Mouse (Mus musculus) kidney, embryonic 15.5 days (tissue): Measurements from ENCODE around the gene Pde6c. TPM values are rescaled to one million over a fixed set of nuclear protein-coding genes. Genes with fewer than 3 reads are reported as not detected.

Experiments used
- ATAC-seq: fragments of 200-750 bp; cut with Nextera tagmentation; replicated peaks from 2 replicates; pipeline ENCODE4 v1.8.0; 2017; ENCODE audit warnings: moderate TSS enrichment; ENCODE audit not compliant: low FRiP score
- H3K27ac ChIP-seq: fragments of 300-500 bp; sonication (generic); 2 replicates; pipeline ENCODE4 v1.5.1; 2015; ENCODE audit warnings: mild to moderate bottlenecking, inconsistent platforms
- H3K27me3 ChIP-seq: fragments of 300-500 bp; sonication (generic); 2 replicates; pipeline ENCODE4 v1.6.1; 2015; ENCODE audit warnings: inconsistent platforms
- H3K36me3 ChIP-seq: fragments of 300-500 bp; sonication (generic); 2 replicates; pipeline ENCODE4 v1.6.1; 2015; ENCODE audit warnings: inconsistent platforms
- H3K4me1 ChIP-seq: fragments of 300-500 bp; sonication (generic); 2 replicates; pipeline ENCODE4 v1.6.1; 2015; ENCODE audit warnings: inconsistent platforms
- H3K4me2 ChIP-seq: fragments of 300-500 bp; sonication (generic); 2 replicates; pipeline ENCODE4 v1.6.1; 2015; ENCODE audit warnings: moderate library complexity, mild to moderate bottlenecking, inconsistent platforms
- H3K4me3 ChIP-seq: fragments of 300-500 bp; sonication (generic); replicated peaks from 2 replicates; pipeline ENCODE4 v1.5.1; 2015; ENCODE audit warnings: mild to moderate bottlenecking, inconsistent platforms
- H3K9ac ChIP-seq: fragments of 300-500 bp; sonication (generic); 2 replicates; pipeline ENCODE4 v1.6.1; 2015; ENCODE audit warnings: mild to moderate bottlenecking, inconsistent platforms
- H3K9me3 ChIP-seq: fragments of 300-500 bp; sonication (generic); replicated peaks from 2 replicates; pipeline ENCODE4 v1.6.1; 2016; ENCODE audit warnings: inconsistent platforms
- WGBS: fragments of 180-500 bp; shearing (Covaris S2); methylation state at CpG from one replicate; pipeline ENCODE4 v1.1.7; 2015; ENCODE audit warnings: mixed read lengths; 5-methylcytosine and 5-hydroxymethylcytosine counted together
- polyA plus RNA-seq: library from polyadenylated mRNA; unstranded; fragments of >200 nt; fragmentation: Nextera tagmentation; extraction: Ambion mirVana; gene quantifications from 2 replicates; pipeline ENCODE4 v1.2.1, GENCODE M21; 2015

The Pde6c gene
- polyA plus RNA-seq: 0.06 TPM in 1 of 2 replicates, not detected in the other

DNA sequence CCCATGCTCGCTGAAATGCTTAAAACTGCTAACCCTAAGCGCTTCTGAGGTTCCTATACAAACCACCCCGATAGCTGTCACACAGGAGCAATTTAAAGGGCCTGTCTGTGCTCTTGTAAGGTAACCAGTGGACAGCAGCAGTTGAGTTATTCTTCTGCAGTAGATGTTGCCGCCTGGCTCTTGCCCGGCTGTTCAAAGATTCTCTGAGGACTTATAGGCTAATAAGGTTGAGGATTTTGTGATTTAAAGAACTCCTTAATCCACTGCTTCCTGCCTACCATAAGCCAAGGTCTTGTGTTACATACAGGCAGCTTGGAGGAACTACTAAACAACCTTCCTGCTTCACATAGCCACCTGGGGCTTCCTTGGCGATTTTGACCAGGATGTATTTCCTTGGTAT is at the start of gene Pde6c:
Pde6c (plus strand) TSS at position 301 of the 400 bp plus-strand sequence.
- Histone ChIP-seq H3K27me3 (peaks cover 2% of the 10 kb centered on the region; the same call in 1 of the 2 replicates), H3K27ac (no peak within 1 kb of the TSS), H3K4me1 (no peaks in the 10 kb centered on the region), H3K4me3 (no peak within 1 kb of the TSS), H3K36me3 (no peaks in the 10 kb centered on the region), H3K9ac (no peak within 1 kb of the TSS), H3K4me2 (no peak within 1 kb of the TSS), H3K9me3 (no peaks in the 10 kb centered on the region)
- ATAC-seq: no peak
- 70% methylated on average over 6 of the region's 6 CpGs for WGBS

DNA sequence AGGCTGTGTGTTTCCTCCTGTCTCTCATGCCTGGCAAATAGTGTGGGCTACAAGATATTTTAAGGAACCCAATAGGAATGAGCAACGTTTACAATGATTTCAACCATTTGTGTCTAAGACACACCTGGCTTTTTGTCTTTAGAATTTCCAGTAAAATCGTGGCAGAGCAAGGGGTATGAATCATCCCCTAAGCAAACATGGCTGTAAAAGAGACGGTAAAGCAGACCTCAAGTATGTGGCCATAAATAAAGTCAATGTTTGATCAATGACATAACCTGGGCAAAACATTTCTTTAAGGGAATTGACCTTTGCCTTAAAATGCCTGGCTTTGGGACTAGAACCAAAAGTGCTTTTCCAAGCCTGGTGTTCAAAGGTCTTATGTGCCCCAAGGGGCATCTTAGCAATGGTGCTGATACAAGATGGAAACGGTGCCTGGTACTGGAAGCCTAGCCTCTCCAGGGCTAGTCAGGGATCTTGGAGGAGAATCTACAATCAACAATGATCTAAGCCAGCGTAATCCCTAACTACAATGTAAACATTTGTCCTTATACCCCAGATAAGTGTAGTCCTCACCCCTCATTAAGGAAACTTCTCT is 49.6 kb upstream of the Pde6c start:
- H3K9ac ChIP-seq: no peak overlapping the region
- H3K36me3 ChIP-seq: no peaks in the 10 kb centered on the region
- H3K4me1 ChIP-seq: 0 out of 2 replicates have a peak, but pooled peaks cover 2% of the 10 kb centered on the region
- 48% methylated on average over 5 of the region's 5 CpGs for WGBS
- H3K27ac ChIP-seq: no peak overlapping the region
- no peaks in the 10 kb centered on the region for H3K9me3 ChIP-seq
- H3K4me2 ChIP-seq: no peak overlapping the region
- H3K27me3 ChIP-seq: peaks cover 7% of the 10 kb centered on the region; the same call in 1 of the 2 replicates
- no peak for ATAC-seq
- no peak overlapping the region for H3K4me3 ChIP-seq

DNA sequence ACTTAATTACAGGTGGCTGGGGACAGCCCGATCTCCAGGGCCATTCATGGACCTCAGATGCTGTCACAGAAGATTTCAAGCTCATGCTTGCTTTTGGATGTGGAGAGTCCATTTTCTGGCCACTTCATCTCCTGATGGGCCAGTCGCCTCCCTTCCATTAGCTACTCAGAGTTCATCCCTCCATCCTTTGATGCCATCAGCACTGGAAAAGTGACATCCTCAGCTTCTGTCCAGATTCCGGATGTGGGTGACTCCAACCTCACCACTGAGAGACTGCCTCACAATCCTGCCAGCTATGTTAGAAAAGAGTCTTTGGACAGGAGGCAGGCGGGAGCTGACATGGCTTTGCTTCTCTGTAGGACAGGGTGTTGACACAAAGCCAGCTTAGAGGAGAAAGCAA is 46.7 kb upstream of the Pde6c start:
- H3K9me3 ChIP-seq: no peaks in the 10 kb centered on the region
- no peak for ATAC-seq
- no peak overlapping the region for H3K27ac ChIP-seq
- H3K36me3 ChIP-seq: no peaks in the 10 kb centered on the region
- WGBS: 84% methylated on average over 4 of the region's 4 CpGs
- H3K4me1 ChIP-seq: 0 out of 2 replicates have a peak, but pooled peaks cover 2% of the 10 kb centered on the region
- no peak overlapping the region for H3K4me3 ChIP-seq
- H3K27me3 ChIP-seq: peaks cover 7% of the 10 kb centered on the region; the same call in 1 of the 2 replicates
- no peak overlapping the region for H3K9ac ChIP-seq
- H3K4me2 ChIP-seq: no peak overlapping the region

DNA sequence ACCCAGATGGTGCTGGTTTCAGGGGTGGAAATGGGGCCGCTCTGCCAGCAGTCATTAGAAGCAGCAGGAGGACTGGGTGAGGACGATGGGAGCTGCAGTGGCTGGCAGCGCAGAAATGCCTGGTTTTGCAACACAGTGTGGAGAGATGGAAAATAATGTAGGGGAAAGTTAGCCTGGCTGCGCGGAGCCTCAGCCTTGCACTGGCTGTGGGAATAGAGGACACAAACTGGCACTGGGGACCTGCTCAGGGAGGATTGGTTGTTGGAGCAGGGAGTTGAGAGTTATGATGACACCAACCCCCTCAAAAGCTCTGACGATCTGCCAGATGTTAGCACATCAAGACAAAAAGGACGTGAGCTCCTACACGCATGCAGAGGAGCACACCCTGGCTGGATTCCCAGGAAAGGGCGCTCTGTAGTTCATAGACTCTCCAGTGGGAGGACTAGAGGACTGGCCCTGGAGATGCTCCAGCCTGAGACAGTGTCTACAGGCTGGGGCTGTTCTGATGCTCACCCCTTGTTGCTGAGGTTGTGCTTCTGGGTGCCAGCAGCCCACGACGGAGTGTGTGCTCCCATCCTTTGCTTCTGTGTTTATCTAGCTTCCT is 45.5 kb upstream of the Pde6c start:
- peaks cover 7% of the 10 kb centered on the region; the same call in 1 of the 2 replicates for H3K27me3 ChIP-seq
- H3K4me1 ChIP-seq: peaks cover 9% of the 10 kb centered on the region; the same call in 1 of the 2 replicates
- H3K4me3 ChIP-seq: no peak overlapping the region
- no peaks in the 10 kb centered on the region for H3K9me3 ChIP-seq
- H3K36me3 ChIP-seq: no peaks in the 10 kb centered on the region
- peak; percentile 78 for ATAC-seq
- no peak overlapping the region for H3K9ac ChIP-seq
- WGBS: 56% methylated on average over 11 of the region's 11 CpGs
- no peak overlapping the region for H3K4me2 ChIP-seq
- H3K27ac ChIP-seq: no peak overlapping the region

DNA sequence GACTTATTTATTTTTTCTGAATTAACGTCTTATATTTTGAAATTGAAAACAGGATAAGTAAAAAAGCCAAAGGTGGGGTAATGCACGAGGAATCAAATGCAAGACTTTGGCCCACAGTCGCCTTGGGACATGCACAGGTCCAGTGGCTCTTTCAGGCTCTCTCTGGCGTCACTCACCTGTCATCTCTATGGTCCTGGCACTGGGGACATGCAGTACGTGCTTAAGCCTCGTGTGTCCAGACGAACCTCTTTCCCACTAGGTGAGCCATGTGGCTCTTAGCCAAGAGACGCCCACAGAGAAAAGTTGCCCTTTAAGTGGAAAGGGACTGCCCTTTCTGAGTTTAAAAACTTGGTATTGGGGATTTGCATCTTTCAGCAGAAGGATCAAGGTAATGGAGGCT is 43.2 kb upstream of the Pde6c start:
- H3K4me2 ChIP-seq: no peak overlapping the region
- H3K9me3 ChIP-seq: no peaks in the 10 kb centered on the region
- peaks cover 11% of the 10 kb centered on the region; the same call in 1 of the 2 replicates for H3K27me3 ChIP-seq
- H3K4me3 ChIP-seq: no peak overlapping the region
- no peak overlapping the region for H3K27ac ChIP-seq
- no peak for ATAC-seq
- 77% methylated on average over 8 of the region's 8 CpGs for WGBS
- peaks cover 9% of the 10 kb centered on the region; the same call in 1 of the 2 replicates for H3K4me1 ChIP-seq
- no peak overlapping the region for H3K9ac ChIP-seq
- H3K36me3 ChIP-seq: no peaks in the 10 kb centered on the region

DNA sequence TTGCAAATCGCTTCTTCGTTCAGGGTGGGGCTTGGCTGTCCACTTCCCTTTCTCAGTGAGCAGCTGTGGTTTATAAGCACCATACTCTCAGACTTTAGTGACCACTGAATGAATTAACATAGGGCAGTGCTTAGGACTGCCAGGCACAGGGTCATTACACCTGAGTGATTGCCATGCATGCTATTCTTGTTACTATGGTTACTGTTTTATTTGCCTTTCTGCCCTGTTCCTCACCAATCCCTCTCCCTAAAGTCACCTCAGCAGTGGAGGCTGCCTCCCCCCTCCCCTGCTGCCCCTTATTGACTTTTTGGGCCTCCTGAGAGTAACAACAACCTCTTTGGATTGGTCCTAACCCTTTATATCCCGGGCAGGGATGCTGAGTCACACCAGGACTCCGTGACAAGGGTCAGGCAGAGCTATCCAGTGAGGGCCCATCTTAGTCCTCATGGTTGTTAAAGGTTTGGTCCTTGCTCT is 41.0 kb upstream of the Pde6c start:
- Histone ChIP-seq H3K4me3 (no peak overlapping the region), H3K9me3 (no peaks in the 10 kb centered on the region), H3K9ac (no peak overlapping the region), H3K27me3 (peaks cover 23% of the 10 kb centered on the region), H3K4me2 (no peak overlapping the region), H3K36me3 (no peaks in the 10 kb centered on the region), H3K27ac (no peak overlapping the region), H3K4me1 (peaks cover 18% of the 10 kb centered on the region)
- peak; percentile 84 for ATAC-seq
- WGBS: 23% methylated on average over 4 of the region's 4 CpGs

DNA sequence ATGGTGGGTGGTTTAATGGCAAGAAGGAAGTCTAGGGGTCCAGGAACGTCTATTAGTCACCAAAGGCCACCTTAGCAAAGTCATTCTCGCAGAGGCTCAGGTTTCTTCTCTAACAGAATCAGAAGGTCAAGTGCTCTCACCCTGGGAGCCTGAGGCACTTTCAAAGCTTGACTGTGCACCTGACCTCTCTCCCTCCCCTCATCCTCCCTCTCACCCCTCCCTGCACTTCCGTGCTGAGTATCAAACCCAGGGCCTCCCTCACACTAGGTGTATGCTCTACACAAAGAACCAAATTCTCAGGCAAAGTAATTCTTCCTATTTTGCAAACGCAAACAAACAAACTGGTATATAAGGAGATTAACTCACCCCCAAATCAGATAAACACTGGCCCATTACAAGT is 36.4 kb upstream of the Pde6c start:
- Histone ChIP-seq H3K27ac (no peak overlapping the region), H3K4me3 (no peak overlapping the region), H3K36me3 (no peaks in the 10 kb centered on the region), H3K27me3 (peaks cover 47% of the 10 kb centered on the region), H3K9ac (no peak overlapping the region), H3K9me3 (no peaks in the 10 kb centered on the region), H3K4me2 (no peak overlapping the region; the same call in 1 of the 2 replicates), H3K4me1 (peaks cover 29% of the 10 kb centered on the region)
- WGBS: 6% methylated on average over 4 of the region's 4 CpGs
- ATAC-seq: no peak

DNA sequence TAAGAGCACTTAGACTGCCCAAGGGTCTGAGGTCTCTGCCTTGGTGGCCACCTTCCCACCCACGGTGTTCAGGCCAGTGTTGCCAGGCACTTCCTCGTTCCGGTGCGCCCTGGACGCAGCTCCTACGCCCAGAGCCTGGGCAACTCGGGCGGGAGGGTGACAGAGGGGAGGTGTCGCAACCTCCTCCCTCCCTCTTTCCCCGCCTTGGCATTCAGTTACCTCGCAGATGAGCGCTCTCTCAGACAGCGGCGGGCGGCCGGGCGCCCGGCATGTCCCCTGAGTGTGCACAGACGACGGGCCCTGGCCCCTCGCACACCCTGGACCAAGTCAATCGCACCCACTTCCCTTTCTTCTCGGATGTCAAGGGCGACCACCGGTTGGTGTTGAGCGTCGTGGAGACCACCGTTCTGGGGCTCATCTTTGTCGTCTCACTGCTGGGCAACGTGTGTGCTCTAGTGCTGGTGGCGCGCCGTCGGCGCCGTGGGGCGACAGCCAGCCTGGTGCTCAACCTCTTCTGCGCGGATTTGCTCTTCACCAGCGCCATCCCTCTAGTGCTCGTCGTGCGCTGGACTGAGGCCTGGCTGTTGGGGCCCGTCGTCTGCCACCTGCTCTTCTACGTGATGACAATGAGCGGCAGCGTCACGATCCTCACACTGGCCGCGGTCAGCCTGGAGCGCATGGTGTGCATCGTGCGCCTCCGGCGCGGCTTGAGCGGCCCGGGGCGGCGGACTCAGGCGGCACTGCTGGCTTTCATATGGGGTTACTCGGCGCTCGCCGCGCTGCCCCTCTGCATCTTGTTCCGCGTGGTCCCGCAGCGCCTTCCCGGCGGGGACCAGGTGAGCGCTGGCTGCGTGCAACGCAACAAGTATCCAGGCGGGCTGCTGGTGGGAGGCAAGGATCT is 35.5 kb upstream of the Pde6c start, which contains the start of gene Ffar4:
Ffar4 (plus strand) TSS at position 214 of the 901 bp plus-strand sequence.
- H3K4me1 ChIP-seq: peaks cover 23% of the 10 kb centered on the region
- peak within 1 kb of the TSS; percentile 26; the same call in 1 of the 2 replicates for H3K9ac ChIP-seq
- no peaks in the 10 kb centered on the region for H3K36me3 ChIP-seq
- H3K27me3 ChIP-seq: peaks cover 47% of the 10 kb centered on the region
- ATAC-seq: peak; percentile 65
- WGBS: under 1% methylated on average over 77 of the region's 77 CpGs
- no peak within 1 kb of the TSS for H3K27ac ChIP-seq
- H3K9me3 ChIP-seq: no peaks in the 10 kb centered on the region
- H3K4me3 ChIP-seq: peak within 1 kb of the TSS; percentile 39
- peak within 1 kb of the TSS; percentile 69 for H3K4me2 ChIP-seq

DNA sequence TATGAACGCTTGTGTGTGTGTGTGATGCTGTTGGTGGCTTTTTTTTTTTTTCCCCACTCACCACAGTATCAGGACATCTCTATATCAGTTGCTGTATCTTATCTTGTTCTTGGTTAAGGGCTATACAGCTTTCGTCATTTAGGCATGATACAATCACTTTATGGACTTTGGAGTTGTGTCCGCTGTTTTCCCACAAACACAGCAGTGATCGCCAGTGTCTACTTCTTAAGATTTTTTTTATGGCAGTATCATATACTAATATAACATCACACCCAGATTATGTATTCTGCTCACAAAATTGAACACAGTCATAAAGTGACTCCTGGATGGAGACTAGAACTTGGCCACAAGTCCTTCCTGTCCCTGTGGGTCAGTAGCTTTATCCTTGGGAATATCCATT is 24.7 kb upstream of the Pde6c start:
- no peaks in the 10 kb centered on the region for H3K9me3 ChIP-seq
- H3K4me1 ChIP-seq: no peaks in the 10 kb centered on the region
- H3K9ac ChIP-seq: no peak overlapping the region
- WGBS: 91% methylated on average over 4 of the region's 4 CpGs
- no peak overlapping the region for H3K4me3 ChIP-seq
- H3K4me2 ChIP-seq: no peak overlapping the region
- H3K36me3 ChIP-seq: no peaks in the 10 kb centered on the region
- no peak for ATAC-seq
- no peak overlapping the region for H3K27ac ChIP-seq
- no peaks in the 10 kb centered on the region for H3K27me3 ChIP-seq

DNA sequence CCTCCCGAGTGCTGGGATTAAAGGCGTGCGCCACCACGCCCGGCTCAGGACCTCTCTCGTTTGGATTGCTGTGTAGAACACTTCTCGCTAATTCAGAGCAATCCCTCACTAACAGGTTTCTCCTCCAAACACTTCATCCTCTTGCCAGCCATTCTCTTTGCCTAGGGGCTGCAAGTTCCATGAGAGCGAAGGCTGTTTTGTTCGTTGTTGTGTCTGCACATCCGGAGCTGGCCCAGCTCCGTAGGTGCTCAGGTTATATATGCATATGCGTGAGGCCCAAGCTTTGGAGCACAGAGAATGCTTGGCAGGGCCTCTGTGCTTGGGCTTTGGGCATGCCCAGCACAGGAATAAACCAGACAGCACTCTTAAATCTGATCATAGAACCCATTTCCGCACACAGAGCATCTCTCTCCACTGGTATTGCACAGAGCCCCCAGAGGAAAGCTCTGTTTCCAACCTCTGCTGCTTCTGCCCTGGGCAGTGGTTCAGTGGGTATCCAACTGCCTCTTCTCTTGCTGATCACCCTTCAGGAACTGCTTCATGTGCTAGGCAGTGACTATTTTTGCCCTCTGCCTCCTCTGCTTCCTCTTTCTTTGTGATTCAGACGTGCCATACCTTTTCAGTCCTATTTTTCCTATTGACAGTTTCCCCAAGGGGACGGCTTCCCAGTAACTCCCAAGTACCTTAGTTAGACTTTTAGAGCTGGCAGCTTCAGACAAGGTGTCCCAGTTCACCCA is 22.9 kb upstream of the Pde6c start:
- no peak overlapping the region for H3K27ac ChIP-seq
- H3K4me3 ChIP-seq: no peak overlapping the region
- H3K4me2 ChIP-seq: no peak overlapping the region
- WGBS: 90% methylated on average over 15 of the region's 15 CpGs
- no peaks in the 10 kb centered on the region for H3K36me3 ChIP-seq
- H3K9ac ChIP-seq: no peak overlapping the region
- no peak for ATAC-seq
- H3K4me1 ChIP-seq: no peaks in the 10 kb centered on the region
- no peaks in the 10 kb centered on the region for H3K9me3 ChIP-seq
- no peaks in the 10 kb centered on the region for H3K27me3 ChIP-seq

DNA sequence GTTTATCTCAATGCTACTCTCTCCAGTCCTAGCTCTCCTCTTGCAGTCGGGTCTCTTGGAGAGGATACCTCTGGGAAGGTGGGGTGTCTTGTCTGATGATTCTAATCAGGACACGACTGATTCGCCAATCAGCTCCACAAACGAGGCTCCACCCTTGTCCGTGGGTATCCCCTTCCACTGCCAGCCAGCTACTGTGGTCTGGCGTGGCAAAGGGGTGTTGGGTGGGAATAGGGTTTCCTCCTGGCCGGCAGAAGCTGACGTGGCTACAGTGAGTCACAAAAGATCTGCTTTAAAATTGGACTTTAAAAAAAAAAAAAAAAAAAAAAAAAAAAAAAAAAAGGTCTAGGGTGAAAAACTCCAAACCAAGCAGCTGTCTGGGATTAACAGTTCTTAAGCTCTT is 21.5 kb upstream of the Pde6c start:
- H3K9me3 ChIP-seq: no peaks in the 10 kb centered on the region
- no peak overlapping the region for H3K4me3 ChIP-seq
- 85% methylated on average over 8 of the region's 8 CpGs for WGBS
- no peak overlapping the region for H3K4me2 ChIP-seq
- no peaks in the 10 kb centered on the region for H3K27me3 ChIP-seq
- no peaks in the 10 kb centered on the region for H3K4me1 ChIP-seq
- ATAC-seq: no peak
- H3K27ac ChIP-seq: no peak overlapping the region
- H3K36me3 ChIP-seq: no peaks in the 10 kb centered on the region
- no peak overlapping the region for H3K9ac ChIP-seq
